Comparison of ENCODE assay signal across 7 mouse cellular contexts in the genomic region with DNA sequence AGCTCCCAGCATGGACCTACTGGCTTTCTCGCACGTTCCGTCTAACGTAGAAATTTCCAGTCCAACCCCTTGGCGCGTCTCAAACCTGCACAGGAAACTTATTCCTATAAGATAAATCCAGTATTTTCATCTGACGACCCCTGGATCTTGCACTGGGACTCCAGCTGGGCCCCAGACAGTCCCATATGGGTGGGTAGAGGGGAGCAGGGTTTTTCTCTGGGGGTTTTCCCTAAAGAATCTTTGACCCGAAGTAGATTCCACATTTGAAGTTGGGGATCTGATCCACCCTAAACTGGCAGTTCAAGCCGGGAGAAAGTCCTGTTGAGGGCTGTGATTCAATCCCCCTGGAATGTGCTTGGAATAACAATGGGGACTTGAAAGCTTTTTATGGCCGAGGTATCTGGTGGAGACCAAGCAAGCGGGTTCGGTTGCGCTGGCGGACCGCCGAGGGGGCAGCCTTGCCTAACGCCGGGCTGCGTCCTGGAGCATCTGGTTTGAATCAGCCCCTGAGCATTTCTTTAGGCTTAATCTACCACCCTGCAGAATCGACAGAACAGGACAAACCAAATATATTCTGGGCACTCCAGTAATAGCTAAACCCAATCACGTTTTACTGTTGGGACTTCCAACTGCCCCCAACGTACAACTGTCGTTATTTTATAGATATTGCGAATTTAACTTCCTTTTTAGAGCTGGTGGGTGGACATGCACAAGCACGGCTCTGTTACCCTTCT.
DNase-seq lines count a peak whose midpoint lies in the region; ATAC-seq lines count a peak whose summit lies in the region.

No protein-coding gene starts in this region.

- H3K9me3 ChIP-seq in forebrain, embryonic 16.5 days (ENCODE audit: control insufficient read depth, low read length), result no peaks in the 10 kb centered on the region

- ATAC-seq in forebrain, embryonic 16.5 days, result peak; percentile 62

- peak overlapping the region; percentile 48 for H3K9ac ChIP-seq in forebrain, embryonic 16.5 days (replicated peaks; ENCODE audit: low read depth, low read length)

- WGBS in forebrain, embryonic 16.5 days, result under 1% methylated on average over 25 of the region's 25 CpGs
- WGBS in macrophage (ENCODE audit: missing documents), result 27% methylated on average over 23 of the region's 25 CpGs

- H3K4me1 ChIP-seq in forebrain, embryonic 16.5 days (replicated peaks; ENCODE audit: control insufficient read depth, insufficient read depth, low read length), result peaks cover 30% of the 10 kb centered on the region

- no peaks in the 10 kb centered on the region for H3K27me3 ChIP-seq in forebrain, embryonic 16.5 days (replicated peaks; ENCODE audit: control insufficient read depth, insufficient read depth, low read length)

- no peaks in the 10 kb centered on the region for H3K36me3 ChIP-seq in forebrain, embryonic 16.5 days (ENCODE audit: control insufficient read depth, insufficient read depth)
- no peaks in the 10 kb centered on the region for H3K36me3 ChIP-seq in macrophage (ENCODE audit: inconsistent target)

- H3K27ac ChIP-seq in forebrain, embryonic 16.5 days (ENCODE audit: low read length), result peak overlapping the region; percentile 77
- H3K27ac ChIP-seq in macrophage, result peak overlapping the region; percentile 94

- H3K4me3 ChIP-seq in forebrain, embryonic 16.5 days (replicated peaks; ENCODE audit: low read length), result peak overlapping the region; percentile 28
- H3K4me3 ChIP-seq in macrophage (ENCODE audit: inconsistent target), result peak overlapping the region; percentile 37; the same call in 1 of the 2 replicates

- peak overlapping the region; percentile 58 for H3K4me2 ChIP-seq in forebrain, embryonic 16.5 days (ENCODE audit: low read length)

- peak; percentile 93 for DNase-seq in Muller cell, postnatal 12 days (ENCODE audit: inconsistent ontology term)
- DNase-seq in adrenal gland, postnatal 25 days, result peak; percentile 18
- peak; percentile 85 for DNase-seq in heart, postnatal 4 days
- peak; percentile 15 to 34 for DNase-seq in layer of hippocampus, postnatal 36 days
- peak; percentile 31 for DNase-seq in right cerebral cortex, postnatal 25 days

- no peaks in the 10 kb centered on the region for H3K79me2 ChIP-seq in macrophage (ENCODE audit: inconsistent target)

Comparison
In these comparisons a context has a peak if more than half of its experiments do, and no peak if none do; other contexts are left out.
1. Peak in every context shown above with its lines: DNase-seq, ATAC-seq, H3K4me3 ChIP-seq and H3K27ac ChIP-seq.
2. DNase-seq: peak in every context shown above with its lines; median percentile 93 in Muller cell, postnatal 12 days; 85 in heart, postnatal 4 days; 31 in right cerebral cortex, postnatal 25 days; 24 in layer of hippocampus, postnatal 36 days; 18 in adrenal gland, postnatal 25 days.